Mouse (Mus musculus) ES-Bruce4 (cell line): ENCODE results near the gene Vmac. TPM values are rescaled to one million over a fixed set of nuclear protein-coding genes. Genes with fewer than 3 reads are reported as not detected.

ENCODE experiments used
- H3K27ac ChIP-seq: 2 replicates; pipeline ENCODE4 v1.5.1; 2012; ENCODE audit warnings: low read length, inconsistent platforms; ENCODE audit not compliant: insufficient read depth
- H3K27me3 ChIP-seq: 2 replicates; pipeline ENCODE4 v1.6.1; 2012; ENCODE audit warnings: mild to moderate bottlenecking, low read length, inconsistent platforms; ENCODE audit not compliant: control insufficient read depth, poor library complexity, insufficient read depth, severe bottlenecking
- H3K36me3 ChIP-seq: 2 replicates; pipeline ENCODE4 v1.6.1; 2012; ENCODE audit warnings: inconsistent platforms, mild to moderate bottlenecking, low read length, moderate library complexity; ENCODE audit not compliant: control insufficient read depth, poor library complexity, insufficient read depth, severe bottlenecking
- H3K4me1 ChIP-seq: one replicate; pipeline ENCODE4 v1.8.1; 2011; ENCODE audit warnings: low read length; ENCODE audit not compliant: control insufficient read depth, insufficient read depth
- H3K4me3 ChIP-seq: 2 replicates; pipeline ENCODE4 v1.5.1; 2011; ENCODE audit warnings: low read depth, mild to moderate bottlenecking, low read length
- H3K9ac ChIP-seq: 2 replicates; pipeline ENCODE4 v1.6.1; 2012; ENCODE audit warnings: low read depth, mild to moderate bottlenecking, inconsistent platforms; ENCODE audit not compliant: poor library complexity, severe bottlenecking
- H3K9me3 ChIP-seq: replicated peaks from 2 replicates; pipeline ENCODE4 v1.6.1; 2012; ENCODE audit warnings: mild to moderate bottlenecking, low read length, inconsistent platforms; ENCODE audit not compliant: control insufficient read depth, poor library complexity, insufficient read depth, severe bottlenecking
- CTCF ChIP-seq: IDR thresholded peaks from one replicate; pipeline ENCODE4 v1.8.1; 2011; ENCODE audit warnings: low read depth, low read length
- EP300 ChIP-seq: IDR thresholded peaks from 2 replicates; pipeline ENCODE4 v1.6.1; 2011; ENCODE audit warnings: low read depth, low read length; ENCODE audit not compliant: insufficient read depth
- POLR2A ChIP-seq: IDR thresholded peaks from one replicate; pipeline ENCODE4 v1.8.1; 2011; ENCODE audit warnings: low read length; ENCODE audit not compliant: insufficient read depth
- polyA plus RNA-seq: library from polyadenylated mRNA; stranded (reverse); fragments of >200 nt; gene quantifications from 2 replicates; pipeline ENCODE4 v1.2.4, GENCODE M21; 2011; ENCODE audit warnings: low read depth; ENCODE audit not compliant: missing spikeins, insufficient read depth, insufficient read length

Vmac gene
- polyA plus RNA-seq, 1 experiment = 23.2 TPM

DNA sequence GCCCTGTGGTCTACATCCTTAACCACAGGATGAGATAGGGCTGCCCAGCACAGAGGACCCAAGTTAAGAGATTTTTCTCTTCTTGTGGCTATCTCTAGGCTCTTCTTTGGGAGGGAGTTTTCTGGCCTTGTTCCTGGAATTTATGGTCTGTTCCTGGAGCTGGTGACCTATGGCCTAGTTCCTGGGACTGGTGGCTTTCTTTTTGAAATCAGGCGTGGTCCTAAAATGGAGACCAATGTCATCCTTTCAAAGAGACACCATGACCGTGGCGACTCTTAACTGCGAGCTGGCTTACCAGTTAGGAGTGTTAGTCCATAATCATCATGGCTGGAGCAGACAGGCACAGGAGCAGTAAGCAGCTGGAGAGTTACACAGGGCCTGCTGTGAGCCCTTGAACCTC lies 51.4 kb downstream of the Vmac start:
- TF ChIP-seq EP300 = no peak
- no peak for TF ChIP-seq CTCF
- no peak for TF ChIP-seq POLR2A
- Histone ChIP-seq H3K9me3 (no peaks in the 10 kb centered on the region), H3K27me3 (no peaks in the 10 kb centered on the region), H3K4me3 (no peak overlapping the region), H3K9ac (no peak overlapping the region), H3K4me1 (peaks cover 5% of the 10 kb centered on the region), H3K27ac (no peak overlapping the region), H3K36me3 (no peaks in the 10 kb centered on the region)

DNA sequence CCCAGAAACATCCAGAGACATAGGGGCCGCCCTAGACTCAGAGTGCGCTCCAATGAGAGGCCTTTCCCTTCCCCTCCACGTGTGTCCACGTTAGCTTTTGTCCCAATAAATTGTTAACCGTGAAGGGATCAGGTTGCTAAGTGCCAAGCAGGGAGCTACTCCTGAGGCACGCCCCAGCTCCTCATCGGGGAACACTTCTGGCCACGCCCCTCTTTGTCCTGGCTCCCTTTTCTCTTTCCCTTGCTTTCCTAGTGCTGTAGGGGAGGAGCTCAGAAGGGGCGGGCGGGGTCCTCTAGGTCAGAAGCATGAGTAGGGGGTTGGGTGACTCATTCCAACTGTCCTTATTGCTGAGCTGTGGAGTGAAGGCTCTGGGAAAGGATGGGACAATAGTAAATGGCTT lies 53.5 kb downstream of the Vmac start:
- TF ChIP-seq POLR2A (no peak), CTCF (no peak), EP300 (no peak)
- no peaks in the 10 kb centered on the region for H3K36me3 ChIP-seq
- no peaks in the 10 kb centered on the region for H3K9me3 ChIP-seq
- H3K27me3 ChIP-seq = no peaks in the 10 kb centered on the region
- peaks cover 5% of the 10 kb centered on the region for H3K4me1 ChIP-seq
- H3K9ac ChIP-seq = no peak overlapping the region
- 0 out of 2 replicates have a peak overlapping the region, but pooled peaks have one; percentile 1 for H3K4me3 ChIP-seq
- H3K27ac ChIP-seq = no peak overlapping the region

Other genes with a start within 250 kb of the Vmac start
- gene Ptprs, start 241.5 kb downstream of the Vmac start, polyA plus RNA-seq = 149 and 159 TPM in 2 replicates
- gene Znrf4, start 205.6 kb downstream of the Vmac start, polyA plus RNA-seq = not detected in 2 replicates
- gene Gm20219, start 163.6 kb downstream of the Vmac start, polyA plus RNA-seq = 1.1 and 2.3 TPM in 2 replicates
- 107 and 117 TPM in 2 replicates for gene Safb2, start 133.4 kb downstream of the Vmac start, polyA plus RNA-seq
- 99.4 and 111 TPM in 2 replicates for gene Safb, start 133.2 kb downstream of the Vmac start, polyA plus RNA-seq
- gene 2410015M20Rik, start 108.3 kb downstream of the Vmac start, polyA plus RNA-seq = 105 and 131 TPM in 2 replicates
- 704 and 766 TPM in 2 replicates for gene Rpl36, start 104.6 kb downstream of the Vmac start, polyA plus RNA-seq
- 60.3 and 62.1 TPM in 2 replicates for gene Lonp1, start 91.1 kb downstream of the Vmac start, polyA plus RNA-seq
- gene Catsperd, start 89.9 kb downstream of the Vmac start, polyA plus RNA-seq = 2.4 and 3.7 TPM in 2 replicates
- gene Ranbp3, start 44.7 kb downstream of the Vmac start, polyA plus RNA-seq = 72.6 and 75.6 TPM in 2 replicates
- gene Ndufa11, start 255 bp downstream of the Vmac start, polyA plus RNA-seq = 152 and 177 TPM in 2 replicates
- 8.1 and 10.8 TPM in 2 replicates for gene Nrtn, start 39.5 kb upstream of the Vmac start, polyA plus RNA-seq
- gene Dus3l, start 46.7 kb upstream of the Vmac start, polyA plus RNA-seq = 18.4 and 18.9 TPM in 2 replicates
- not detected in 2 replicates for gene Prr22, start 52.2 kb upstream of the Vmac start, polyA plus RNA-seq
- gene Rfx2, start 113.0 kb upstream of the Vmac start, polyA plus RNA-seq = 27.5 and 30.5 TPM in 2 replicates
- 0.46 and 0.68 TPM in 2 replicates for gene Acsbg2, start 156.4 kb upstream of the Vmac start, polyA plus RNA-seq
- gene 1700061G19Rik, start 157.5 kb upstream of the Vmac start, polyA plus RNA-seq = 8.0 and 8.4 TPM in 2 replicates
- 20.7 and 21.9 TPM in 2 replicates for gene Mllt1, start 217.4 kb upstream of the Vmac start, polyA plus RNA-seq